Mouse (Mus musculus) layer of hippocampus, adult 9-10 months (tissue): ENCODE measurements around the gene Nif3l1.

ENCODE experiments used
- DNase-seq: peaks from one replicate; pipeline ENCODE4 v3.0.0; 2022; ENCODE audit warnings: low spot score

Gene Nif3l1

DNA sequence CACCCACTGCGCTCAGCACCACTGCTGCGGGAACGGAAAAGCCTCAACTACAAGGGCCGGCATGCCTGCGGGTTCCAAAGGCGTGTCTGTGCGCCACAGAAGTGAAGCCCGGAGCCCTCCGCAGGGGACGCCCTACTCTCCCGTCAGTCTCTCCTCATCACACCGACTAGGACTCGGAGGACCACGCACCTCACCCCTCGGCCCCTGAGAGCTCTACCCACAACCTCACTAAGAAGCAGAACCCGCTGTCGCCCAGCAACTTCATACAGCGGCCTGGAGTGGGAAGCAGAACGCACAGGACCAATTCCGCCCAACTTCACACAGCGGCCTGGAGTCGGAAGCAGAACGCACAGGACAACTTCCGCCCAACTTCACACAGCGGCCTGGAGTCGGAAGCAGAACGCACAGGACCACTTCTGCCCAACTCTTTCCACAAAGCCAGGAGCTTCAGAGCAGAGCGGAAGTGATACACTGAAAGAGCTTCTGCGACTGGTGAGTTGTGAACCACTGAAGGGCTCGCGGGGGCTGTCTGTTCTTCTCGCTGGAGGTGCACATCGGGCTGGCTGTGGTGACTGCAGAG lies at the start of gene Nif3l1, which contains the start of gene Ppil3:
Nif3l1 (plus strand) TSS at position 9 of the 580 bp plus-strand sequence.
Ppil3 (minus strand) TSS at position 344 of the 580 bp plus-strand sequence.
- peak; percentile 84 for DNase-seq

DNA sequence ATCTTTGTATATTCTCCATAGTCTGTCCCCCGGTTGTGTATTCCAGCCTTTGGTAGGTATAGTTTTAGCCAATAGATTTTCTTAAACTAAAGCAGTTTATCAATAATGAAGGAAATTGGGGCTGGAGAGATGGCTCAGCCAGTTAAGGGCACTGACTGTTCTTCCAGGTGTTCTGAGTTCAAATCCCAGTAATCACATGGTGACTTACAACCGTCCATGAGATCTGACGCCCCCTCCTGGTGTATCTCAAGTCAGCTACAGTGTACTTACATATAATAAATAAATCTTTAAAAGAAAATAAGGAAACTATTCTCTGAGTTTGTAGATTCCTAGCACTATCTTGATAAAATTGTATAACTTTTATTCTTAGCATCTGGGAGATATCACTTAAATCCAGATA lies 49.6 kb upstream of the Nif3l1 start:
- no peak for DNase-seq

DNA sequence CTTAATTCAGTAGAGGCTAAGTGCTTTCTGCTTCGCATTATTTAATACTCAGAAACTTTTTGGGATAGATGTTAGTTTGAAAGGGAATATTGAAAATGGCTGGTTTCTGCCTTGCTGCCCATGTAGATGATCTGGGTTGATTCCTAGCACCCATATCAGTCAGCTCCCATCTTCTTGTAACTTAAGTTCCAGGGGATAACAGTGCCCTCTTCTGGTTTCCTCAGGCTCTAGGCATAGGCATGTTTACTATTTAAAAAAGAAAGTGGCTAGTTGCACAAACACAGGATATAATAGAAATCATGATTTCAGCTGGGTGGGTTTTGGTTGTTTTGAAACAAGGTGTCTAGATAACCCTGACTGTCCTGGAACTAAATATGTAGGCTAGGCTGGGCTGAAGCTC lies 48.8 kb upstream of the Nif3l1 start:
- no peak for DNase-seq

- no peak for DNase-seq
These were observed 47.2 kb upstream of the Nif3l1 start for GRCm38 (mm10) chr1:58397731-58398130.

DNA sequence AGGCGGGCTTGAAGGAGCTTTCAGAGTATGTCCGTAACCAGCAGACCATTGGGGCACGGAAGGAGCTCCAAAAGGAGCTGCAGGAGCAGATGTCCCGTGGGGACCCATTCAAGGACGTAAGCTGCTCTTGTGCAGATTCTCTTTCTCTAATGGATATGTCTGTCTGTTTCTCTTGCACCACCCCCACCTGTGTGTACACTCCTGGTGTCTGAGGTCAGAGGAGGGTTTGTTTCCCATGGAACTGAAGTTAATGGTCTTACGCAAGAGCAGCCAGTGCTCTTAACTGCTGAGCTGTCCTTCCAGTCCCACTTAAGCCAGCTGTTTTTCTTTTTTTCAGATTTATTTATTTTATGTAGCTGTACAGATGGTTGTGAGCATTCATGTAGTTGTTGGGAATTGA lies 43.6 kb upstream of the Nif3l1 start:
- no peak for DNase-seq

DNA sequence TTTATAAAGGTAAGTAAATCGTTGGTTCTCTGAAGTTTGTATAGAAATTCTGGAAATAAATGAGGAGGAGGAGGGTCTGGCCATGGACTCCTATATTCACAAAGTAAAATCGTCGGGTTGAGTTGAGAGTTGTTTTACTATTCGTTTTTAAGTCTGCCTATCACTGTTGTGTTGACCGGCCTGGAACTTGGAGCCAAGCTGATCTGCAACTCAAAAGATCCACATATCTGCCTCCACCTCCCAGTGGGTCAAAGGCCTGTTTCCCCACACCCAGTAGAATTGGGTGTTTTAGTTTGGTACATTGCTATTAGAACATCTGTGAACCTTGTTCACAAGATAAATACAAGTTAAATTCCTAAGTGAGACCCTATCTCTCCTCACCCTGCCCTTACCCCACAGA lies 41.2 kb upstream of the Nif3l1 start:
- DNase-seq, result no peak

DNA sequence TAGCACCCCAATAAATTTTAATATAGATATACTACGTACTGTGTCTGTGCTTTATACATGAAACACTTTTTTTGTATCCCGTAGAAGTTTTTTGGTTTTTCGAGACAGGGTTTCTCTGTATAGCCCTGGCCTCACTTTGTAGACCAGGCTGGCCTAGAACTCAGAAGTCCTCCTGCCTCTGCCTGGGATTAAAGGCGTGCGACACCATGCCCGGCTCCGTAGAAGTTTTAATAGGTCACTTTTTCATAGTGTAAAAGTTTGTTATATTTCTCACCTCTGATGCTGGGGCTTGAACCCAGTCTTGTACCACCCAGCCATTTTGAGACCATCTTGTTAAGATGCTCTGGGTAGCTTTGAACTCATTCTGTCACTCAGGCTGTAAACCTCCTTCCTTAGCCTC lies 37.6 kb upstream of the Nif3l1 start:
- DNase-seq, result no peak

DNA sequence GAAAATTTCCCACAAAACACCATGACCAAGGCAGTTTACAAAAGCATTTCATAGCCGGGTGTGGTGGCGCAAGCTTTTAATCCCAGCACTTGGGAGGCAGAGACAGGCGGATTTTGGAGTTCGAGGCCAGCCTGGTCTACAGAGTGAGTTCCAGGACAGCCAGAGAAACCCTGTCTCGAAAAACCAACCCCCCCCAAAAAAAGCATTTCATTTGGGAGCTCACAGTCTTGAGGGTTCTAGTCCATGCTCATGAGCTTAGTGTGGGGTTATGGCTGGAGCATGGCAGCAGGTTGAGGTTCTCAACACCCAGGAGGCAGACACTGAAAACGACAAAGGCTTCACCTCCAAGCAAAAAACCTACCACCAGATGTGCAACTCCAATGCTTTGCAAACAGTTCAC lies 36.8 kb upstream of the Nif3l1 start:
- no peak for DNase-seq

- DNase-seq, result no peak
These were observed 35.3 kb upstream of the Nif3l1 start for GRCm38 (mm10) chr1:58409553-58410197.

DNA sequence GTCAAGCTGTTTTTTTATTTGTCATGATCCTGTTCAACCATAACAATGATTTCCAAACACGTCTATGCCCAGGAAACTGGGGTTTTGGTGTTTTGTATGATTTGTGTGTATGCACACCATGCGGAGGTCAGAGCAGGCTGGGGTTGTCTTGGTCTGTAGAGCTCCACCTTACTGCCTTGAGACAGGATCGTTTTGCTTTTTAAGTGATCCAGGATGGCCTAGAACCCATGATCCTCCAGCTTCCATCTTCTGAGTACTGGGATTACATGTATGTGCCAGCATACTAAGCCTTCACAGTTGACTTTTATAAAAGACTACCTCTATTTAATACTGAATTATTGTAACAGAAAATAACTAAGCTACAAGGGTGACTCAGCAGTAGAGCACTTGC lies 34.8 kb upstream of the Nif3l1 start:
- DNase-seq, result no peak

- DNase-seq, result no peak
These were observed 34.2 kb upstream of the Nif3l1 start for GRCm38 (mm10) chr1:58410776-58411175.

DNA sequence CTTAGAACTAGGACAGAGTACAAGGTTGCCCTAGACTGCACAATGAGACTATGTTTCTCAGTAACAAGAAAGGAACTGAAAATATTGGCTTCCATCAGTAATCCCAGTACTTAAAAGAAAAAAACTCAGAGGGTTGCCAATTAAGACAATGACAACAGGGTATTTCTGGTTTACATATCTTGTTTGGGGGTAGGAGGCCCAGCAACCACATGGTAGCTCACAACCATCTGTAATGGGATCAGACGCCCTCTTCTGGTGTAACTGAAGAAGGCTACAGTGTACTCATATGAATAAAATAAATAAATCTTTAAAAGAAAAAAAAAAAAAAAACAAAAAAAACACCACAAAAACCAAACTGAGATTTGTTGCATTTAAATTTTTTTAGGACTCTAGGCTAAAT lies 29.5 kb upstream of the Nif3l1 start:
- DNase-seq, result no peak

- no peak for DNase-seq
These were observed 28.9 kb upstream of the Nif3l1 start for GRCm38 (mm10) chr1:58416048-58416447.

- DNase-seq, result no peak
These were observed 24.9 kb upstream of the Nif3l1 start for GRCm38 (mm10) chr1:58420032-58420431.

GRCm38 (mm10) chr1:58420961-58421360 lies 24.0 kb upstream of the Nif3l1 start:
- no peak for DNase-seq

DNA sequence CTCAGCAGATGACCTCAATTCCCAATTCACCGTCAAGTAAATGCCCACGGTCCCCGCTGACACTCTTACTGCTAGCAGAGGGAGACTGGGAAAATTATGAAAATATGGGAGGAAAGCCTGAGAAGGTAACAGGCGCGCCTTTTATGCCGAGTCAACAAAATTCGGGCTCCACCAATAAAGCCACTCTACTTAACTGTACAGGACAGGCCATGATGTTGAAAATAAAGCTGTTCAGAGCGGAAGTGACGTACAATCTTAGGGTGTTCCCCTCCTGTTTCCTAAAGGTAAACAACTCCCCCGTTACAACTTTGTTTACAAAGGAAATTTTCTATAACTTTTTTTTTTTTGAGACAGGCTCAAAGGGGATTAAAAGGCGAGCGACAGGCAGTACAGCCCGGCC lies 22.1 kb upstream of the Nif3l1 start:
- DNase-seq, result no peak

GRCm38 (mm10) chr1:58423371-58424248 lies 21.3 kb upstream of the Nif3l1 start, which contains the start of gene Clk1:
TSS of gene Clk1 (minus strand) at chr1:58424066.
- peak; percentile 94 for DNase-seq

GRCm38 (mm10) chr1:58424551-58424950 lies 20.4 kb upstream of the Nif3l1 start:
- no peak for DNase-seq

- no peak for DNase-seq
These were observed 260 bp upstream of the Nif3l1 start for GRCm38 (mm10) chr1:58444691-58445090.

DNA sequence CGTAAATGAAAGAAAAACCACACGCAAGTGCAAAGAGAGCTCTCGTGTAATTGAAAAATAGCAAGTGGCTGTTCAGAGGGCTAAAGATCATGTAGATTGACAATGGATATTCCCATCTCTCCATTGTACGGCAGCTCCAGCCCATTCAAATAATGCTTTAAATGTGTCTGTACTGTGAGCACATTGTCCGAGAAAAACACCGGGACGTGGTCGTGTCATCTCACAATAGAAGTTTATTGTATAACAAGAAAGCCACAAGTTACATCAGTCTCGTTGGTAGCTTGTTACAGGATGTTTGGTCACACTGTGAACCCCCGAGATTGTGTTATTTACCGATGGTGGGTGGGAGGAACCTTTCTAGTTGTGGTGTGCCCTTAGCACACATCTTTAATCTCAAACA lies 910 bp downstream of the Nif3l1 start:
- DNase-seq, result no peak

DNA sequence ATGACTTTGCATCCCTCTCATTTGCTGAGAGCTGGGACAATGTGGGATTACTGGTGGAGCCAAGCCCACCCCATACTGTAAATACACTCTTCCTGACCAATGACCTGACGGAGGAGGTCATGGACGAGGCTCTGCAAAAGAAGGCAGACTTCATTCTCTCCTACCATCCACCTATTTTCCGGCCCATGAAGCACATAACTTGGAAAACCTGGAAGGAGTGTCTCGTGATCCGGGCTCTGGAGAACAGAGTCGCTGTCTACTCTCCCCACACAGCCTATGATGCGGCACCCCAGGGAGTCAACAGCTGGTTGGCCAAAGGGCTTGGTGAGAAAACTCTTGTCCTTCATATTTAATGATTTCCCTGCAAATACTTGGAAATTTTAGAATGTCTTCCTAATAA lies 2.8 kb downstream of the Nif3l1 start:
- DNase-seq, result no peak

- no peak for DNase-seq
These were observed 3.4 kb downstream of the Nif3l1 start for GRCm38 (mm10) chr1:58448396-58448795.

GRCm38 (mm10) chr1:58454316-58454715 lies 9.4 kb downstream of the Nif3l1 start:
- DNase-seq, result no peak
